Mouse (Mus musculus) ES-E14 (cell line): ENCODE measurements around the gene Cct7. TPM values are rescaled to one million over a fixed set of nuclear protein-coding genes. Genes with fewer than 3 reads are reported as not detected.

Experiments used
- DNase-seq: peaks from one replicate; pipeline ENCODE4 v3.0.0-alpha.2; 2013; ENCODE audit warnings: low read depth, low spot score
- H3K27ac ChIP-seq: 2 replicates; pipeline ENCODE4 v1.5.1; 2012; ENCODE audit warnings: low read depth, mild to moderate bottlenecking, low read length, moderate library complexity, mixed read lengths; ENCODE audit not compliant: poor library complexity, insufficient read depth, severe bottlenecking
- H3K36me3 ChIP-seq: 2 replicates; pipeline ENCODE4 v1.6.1; 2012; ENCODE audit warnings: mild to moderate bottlenecking, low read length, moderate library complexity, mixed read lengths; ENCODE audit not compliant: control insufficient read depth, poor library complexity, insufficient read depth, severe bottlenecking
- H3K4me1 ChIP-seq, 2 experiments: fragments of 150-350 bp in 1 of 2; sonication (generic) in 1 of 2; 2 replicates each; pipeline ENCODE4 v1.6.1; 2012; ENCODE audit warnings: low read length in 2 of 2, mild to moderate bottlenecking in 1 of 2, mixed read lengths in 1 of 2; ENCODE audit not compliant: control insufficient read depth in 2 of 2, insufficient read depth in 2 of 2, poor library complexity in 1 of 2
- H3K4me3 ChIP-seq, 2 experiments: fragments of 150-350 bp in 1 of 2; sonication (generic) in 1 of 2; 2 replicates each; pipeline ENCODE4 v1.5.1; 2012; ENCODE audit warnings: low read length in 2 of 2, low read depth in 1 of 2, mild to moderate bottlenecking in 1 of 2, mixed read lengths in 1 of 2; ENCODE audit not compliant: insufficient read depth in 1 of 2, poor library complexity in 1 of 2, severe bottlenecking in 1 of 2
- H3K9ac ChIP-seq: 2 replicates; pipeline ENCODE4 v1.6.1; 2012; ENCODE audit warnings: low read depth, mild to moderate bottlenecking, low read length, mixed read lengths; ENCODE audit not compliant: poor library complexity, insufficient read depth, severe bottlenecking
- H3K9me3 ChIP-seq: fragments of 150-350 bp; sonication (generic); 2 replicates; pipeline ENCODE4 v1.6.1; 2012; ENCODE audit warnings: low read depth, mild to moderate bottlenecking, low read length; ENCODE audit not compliant: control insufficient read depth, insufficient read depth
- CHD2 ChIP-seq: IDR thresholded peaks from 2 replicates; pipeline ENCODE4 v1.6.1; 2014; ENCODE audit warnings: mild to moderate bottlenecking, low read depth, low read length, inconsistent platforms
- HCFC1 ChIP-seq: IDR thresholded peaks from 2 replicates; pipeline ENCODE4 v1.6.1; 2012; ENCODE audit warnings: low read length, inconsistent platforms, borderline replicate concordance; ENCODE audit not compliant: insufficient read depth
- MAFK ChIP-seq: IDR thresholded peaks from 2 replicates; pipeline ENCODE4 v1.6.1; 2014; ENCODE audit warnings: mild to moderate bottlenecking, low read depth, low read length, inconsistent platforms; ENCODE audit not compliant: insufficient read depth
- ZC3H11A ChIP-seq: IDR thresholded peaks from 2 replicates; pipeline ENCODE4 v1.6.1; 2012; ENCODE audit warnings: low read depth, mild to moderate bottlenecking, inconsistent platforms, low read length, borderline replicate concordance
- ZNF384 ChIP-seq: IDR thresholded peaks from 2 replicates; pipeline ENCODE4 v1.6.1; 2012; ENCODE audit warnings: low read depth, low read length, inconsistent platforms
- in situ Hi-C, 2 experiments: fragments of 600-800 bp; cut with MboI; formaldehyde crosslinking; loops; one replicate each; pipeline ENCODE4 v1.15.1; 2025; ENCODE audit warnings: low sequenced_read_pairs in 2 of 2, inconsistent platforms in 1 of 2; ENCODE audit not compliant: unreplicated experiment in 2 of 2
- total RNA-seq: library from RNA; depleted of rRNA; stranded (reverse); fragments of 300-350 nt; gene quantifications from 2 replicates; pipeline ENCODE4 v1.2.3, GENCODE M21; 2012

Cct7 gene
- total RNA-seq, 1 experiment, result 584 TPM

- H3K36me3 ChIP-seq, result no peaks in the 10 kb centered on the region
- no peak overlapping the region for H3K9ac ChIP-seq
- H3K4me3 ChIP-seq, result peak overlapping the region; percentile 83 to 97
- in situ Hi-C loops, result no loop called here
- H3K4me1 ChIP-seq, result peaks cover 0 to 12% of the 10 kb centered on the region in 2 experiments; a peak in 1 of 4 replicates
- TF ChIP-seq HCFC1, result no peak
- no peak for TF ChIP-seq CHD2
- no peak for TF ChIP-seq MAFK
- TF ChIP-seq ZC3H11A, result no peak
- no peak for TF ChIP-seq ZNF384
- no peaks in the 10 kb centered on the region for H3K9me3 ChIP-seq
- no peak for DNase-seq
- H3K27ac ChIP-seq, result no peak overlapping the region
Measured at GRCm38 (mm10) chr6:85501571-85502102, 50.3 kb downstream of the Cct7 start.

- DNase-seq, result no peak
- TF ChIP-seq CHD2 (no peak), HCFC1 (no peak), ZNF384 (no peak), MAFK (no peak), ZC3H11A (no peak)
Measured at GRCm38 (mm10) chr6:85502103-85502910, 51.0 kb downstream of the Cct7 start.

GRCm38 (mm10) chr6:85502911-85503250 is 51.6 kb downstream of the Cct7 start, which contains the start of gene Fbxo41:
TSS of gene Fbxo41 (minus strand) at chr6:85502994.
- H3K9ac ChIP-seq, result peak within 1 kb of the TSS; percentile 59
- TF ChIP-seq MAFK (no peak), ZC3H11A (no peak), CHD2 (no peak), HCFC1 (no peak), ZNF384 (no peak)
- no peaks in the 10 kb centered on the region for H3K9me3 ChIP-seq
- no peak for DNase-seq
- H3K27ac ChIP-seq, result no peak within 1 kb of the TSS
- in situ Hi-C loops, result no loop called here
- H3K36me3 ChIP-seq, result no peaks in the 10 kb centered on the region
- H3K4me3 ChIP-seq, result peak within 1 kb of the TSS; percentile 83 to 97
- H3K4me1 ChIP-seq, result peaks cover 0 to 12% of the 10 kb centered on the region in 2 experiments; a peak in 1 of 4 replicates

More at GRCm38 (mm10) chr6:85502103-85502910, 51.0 kb downstream of the Cct7 start:
- Histone ChIP-seq H3K9ac (peak overlapping the region; percentile 59), H3K36me3 (no peaks in the 10 kb centered on the region), H3K9me3 (no peaks in the 10 kb centered on the region), H3K4me1 (peaks cover 0 to 12% of the 10 kb centered on the region in 2 experiments; a peak in 1 of 4 replicates), H3K27ac (no peak overlapping the region), H3K4me3 (peak overlapping the region; percentile 83 to 97)
- in situ Hi-C loops, result no loop called here

- in situ Hi-C loops, result no loop called here
- TF ChIP-seq HCFC1 (no peak), CHD2 (no peak), MAFK (no peak), ZNF384 (no peak), ZC3H11A (no peak)
- H3K36me3 ChIP-seq, result no peaks in the 10 kb centered on the region
- no peaks in the 10 kb centered on the region for H3K9me3 ChIP-seq
- H3K27ac ChIP-seq, result no peak overlapping the region
- no peak overlapping the region for H3K4me3 ChIP-seq
- DNase-seq, result no peak
- H3K4me1 ChIP-seq, result peaks cover 0 to 12% of the 10 kb centered on the region in 2 experiments; a peak in 1 of 4 replicates
- H3K9ac ChIP-seq, result no peak overlapping the region
Measured at GRCm38 (mm10) chr6:85504908-85505307, 53.6 kb downstream of the Cct7 start.
